8 mouse cellular contexts compared by ENCODE assay signal in genomic region chr3:96238954-96239793, GRCm38 (mm10). TPM values are rescaled to one million over a fixed set of nuclear protein-coding genes. Genes with fewer than 3 reads are reported as not detected.
DNase-seq lines count a peak whose midpoint lies in the region; ATAC-seq and TF ChIP-seq lines count a peak whose summit lies in the region.
"Not testable (repeated sequence)": the region's sequence is repeated elsewhere in the genome, so short reads cannot be mapped to it uniquely, and the experiment has no call there.

TSS of gene Hist2h3c2 (minus strand) at chr3:96239127.

- ATAC-seq in liver, postnatal 0 days = peak; percentile 84
- peak; percentile 93 for ATAC-seq in stomach, embryonic 16.5 days (ENCODE audit: insufficient read depth, low FRiP score)

- peaks cover 34% of the 10 kb centered on the region for H3K4me1 ChIP-seq in hindbrain, embryonic 10.5 days (replicated peaks)
- peaks cover 33% of the 10 kb centered on the region for H3K4me1 ChIP-seq in liver, postnatal 0 days (ENCODE audit: insufficient read depth)
- H3K4me1 ChIP-seq in stomach, embryonic 16.5 days (ENCODE audit: control insufficient read depth, insufficient read depth, low read length) = peaks cover 21% of the 10 kb centered on the region

- not testable (repeated sequence) for H3K27me3 ChIP-seq in hindbrain, embryonic 10.5 days (ENCODE audit: insufficient read depth, poor library complexity, severe bottlenecking); liver, postnatal 0 days (ENCODE audit: insufficient read depth, low read length); stomach, embryonic 16.5 days (ENCODE audit: control insufficient read depth, insufficient read depth, low read length)

- H3K4me3 ChIP-seq in hindbrain, embryonic 10.5 days = peak within 1 kb of the TSS; percentile 60
- H3K4me3 ChIP-seq in liver, postnatal 0 days (ENCODE audit: low read depth, low read length) = peak within 1 kb of the TSS; percentile 59
- H3K4me3 ChIP-seq in stomach, embryonic 16.5 days (replicated peaks; ENCODE audit: low read length) = peak within 1 kb of the TSS; percentile 58

- DNase-seq in T-cell, adult 2 months (ENCODE audit: low spot score) = peak; percentile 45
- peak; percentile 28 to 44 for DNase-seq in cerebellum, postnatal 36 days
- peak; percentile 27 for DNase-seq in gastrocnemius, postnatal 10 days
- DNase-seq in hindbrain, embryonic 10.5 days (ENCODE audit: low spot score); large intestine, adult 2 months (ENCODE audit: low read depth, low spot score); liver, postnatal 0 days: not testable (repeated sequence)
- DNase-seq in natural killer cell, adult 2 months (ENCODE audit: low spot score in 2 of 2) = peak; percentile 44 to 56

- WGBS in hindbrain, embryonic 10.5 days = under 1% methylated on average over 32 of the region's 68 CpGs
- under 1% methylated on average over 26 of the region's 68 CpGs for WGBS in large intestine, adult 2 months
- WGBS in liver, postnatal 0 days (ENCODE audit: insufficient replicate concordance) = 3% methylated on average over 12 of the region's 68 CpGs
- WGBS in stomach, embryonic 16.5 days = 0% methylated on average over 10 of the region's 68 CpGs

- TF ChIP-seq CTCF in liver, postnatal 0 days (IDR thresholded peaks at IDR 0.05; ENCODE audit: low read depth) = not testable (repeated sequence)

- not testable (repeated sequence) for H3K36me3 ChIP-seq in hindbrain, embryonic 10.5 days; liver, postnatal 0 days (replicated peaks; ENCODE audit: insufficient read depth, low read length); stomach, embryonic 16.5 days (ENCODE audit: control insufficient read depth, insufficient read depth, low read length)

- H3K4me2 ChIP-seq in liver, postnatal 0 days (ENCODE audit: low read depth, low read length) = peak within 1 kb of the TSS; percentile 70
- H3K4me2 ChIP-seq in stomach, embryonic 16.5 days (ENCODE audit: low read depth, low read length) = peak within 1 kb of the TSS; percentile 71

- H3K9me3 ChIP-seq in hindbrain, embryonic 10.5 days; liver, postnatal 0 days (ENCODE audit: low read length); stomach, embryonic 16.5 days (replicated peaks; ENCODE audit: control insufficient read depth, low read length): not testable (repeated sequence)

- H3K9ac ChIP-seq in liver, postnatal 0 days (replicated peaks) = peak within 1 kb of the TSS; percentile 80
- peak within 1 kb of the TSS; percentile 77 for H3K9ac ChIP-seq in stomach, embryonic 16.5 days (ENCODE audit: low read length)

- peak within 1 kb of the TSS; percentile 91 for H3K27ac ChIP-seq in hindbrain, embryonic 10.5 days
- peak within 1 kb of the TSS; percentile 94 for H3K27ac ChIP-seq in liver, postnatal 0 days (ENCODE audit: low read depth)
- H3K27ac ChIP-seq in stomach, embryonic 16.5 days (ENCODE audit: low read length) = peak within 1 kb of the TSS; percentile 79

- not testable (repeated sequence) for TF ChIP-seq EP300 in liver, postnatal 0 days (IDR thresholded peaks at IDR 0.05; ENCODE audit: low read depth)

RNA-seq across cellular contexts. Expression of gene Hist2h3c2, which starts in this region (rescaled TPM):
- 10 to 100 TPM; 79.1 to 93.5 TPM for total RNA-seq in gastrocnemius, postnatal 10 days (2021)
- 7.9 and 8.4 TPM in 2 replicates for polyA plus RNA-seq in hindbrain, embryonic 10.5 days (2016; fragmentation: Nextera tagmentation; extraction: Ambion mirVana)
- 49.8 and 65.9 TPM in 2 replicates for polyA plus RNA-seq in large intestine, adult 2 months (2012; rRNA removed)
- polyA plus RNA-seq in liver, postnatal 0 days (2015; fragmentation: Nextera tagmentation; extraction: Ambion mirVana) = 5.0 and 8.1 TPM in 2 replicates
- 2.6 TPM in 1 of 2 replicates, not detected in the other for polyA plus RNA-seq in stomach, embryonic 16.5 days (2015; fragmentation: Nextera tagmentation; extraction: Ambion mirVana)
